In the genomic region with DNA sequence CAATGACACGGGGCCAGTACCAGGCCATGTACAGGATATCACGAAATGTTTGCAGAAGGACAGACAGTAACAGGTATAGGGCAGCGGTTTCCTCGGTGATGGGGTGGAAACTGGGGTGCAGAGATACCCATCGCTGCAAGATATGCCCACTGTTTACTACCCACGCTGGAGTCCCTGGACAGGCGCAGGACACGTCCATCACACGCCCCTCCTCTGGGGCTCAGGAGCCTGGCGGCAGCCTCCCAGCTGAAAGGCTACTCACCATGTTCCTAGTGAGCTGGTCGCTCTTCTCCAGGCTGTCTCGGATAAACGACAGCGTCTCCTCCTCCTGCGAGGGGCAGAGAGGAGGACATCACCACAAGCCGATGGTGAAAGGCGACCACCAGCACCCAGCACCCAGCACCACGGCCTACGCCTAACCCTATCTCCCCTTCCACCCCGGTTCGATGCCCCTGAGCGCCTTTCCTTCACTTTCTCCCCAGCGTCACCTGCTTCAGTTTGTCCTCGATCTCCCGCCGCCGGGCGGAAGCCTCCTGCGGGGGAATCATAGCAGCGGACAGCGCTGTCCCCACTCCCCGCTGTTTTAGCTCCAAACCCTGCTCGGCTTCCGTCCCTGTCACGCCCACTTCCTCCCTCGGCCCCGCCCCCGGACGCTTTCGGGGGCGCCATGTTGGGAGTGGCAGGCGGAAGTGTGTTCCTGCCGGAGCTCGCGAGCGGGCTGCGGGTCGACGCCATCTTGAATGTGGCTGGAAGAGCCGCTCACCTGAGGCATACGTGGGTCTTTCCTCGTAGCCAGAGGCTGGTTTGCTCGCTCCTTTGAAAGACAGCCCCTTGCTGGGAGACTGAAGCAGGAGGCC, we compare ENCODE assay signal across 8 mouse cellular contexts. TPM values are rescaled to one million over a fixed set of nuclear protein-coding genes. Genes with fewer than 3 reads are reported as not detected.
DNase-seq lines count a peak whose midpoint lies in the region; ATAC-seq lines count a peak whose summit lies in the region.

No protein-coding gene starts in this region.

- peaks cover 11% of the 10 kb centered on the region for H3K4me1 ChIP-seq in hindbrain, embryonic 16.5 days (ENCODE audit: control insufficient read depth, insufficient read depth, low read depth, low read length)

- peaks cover 12% of the 10 kb centered on the region; the same call in 1 of the 2 replicates for H3K79me2 ChIP-seq in macrophage (ENCODE audit: inconsistent target)

- H3K36me3 ChIP-seq in hindbrain, embryonic 16.5 days (ENCODE audit: control insufficient read depth, insufficient read depth, low read length), result peaks cover 29% of the 10 kb centered on the region
- H3K36me3 ChIP-seq in macrophage (ENCODE audit: inconsistent target), result peaks cover 33% of the 10 kb centered on the region

- no peaks in the 10 kb centered on the region for H3K9me3 ChIP-seq in hindbrain, embryonic 16.5 days (ENCODE audit: control insufficient read depth, low read length)

- DNase-seq in WW6 (ENCODE audit: low read depth, low spot score), result peak; percentile 91
- peak; percentile 89 to 94 for DNase-seq in cerebellum, postnatal 4 days (ENCODE audit: low spot score in 2 of 2)
- peak; percentile 93 for DNase-seq in gastrocnemius, adult 18-20 months (ENCODE audit: low spot score)
- DNase-seq in left cerebral cortex, adult 18-20 months (ENCODE audit: low spot score in 2 of 2), result peak; percentile 91 to 96
- DNase-seq in right cerebral cortex, adult 18-20 months, result peak; percentile 92
- DNase-seq in urinary bladder, postnatal 10 days (ENCODE audit: low spot score), result peak; percentile 70

- H3K4me3 ChIP-seq in hindbrain, embryonic 16.5 days (ENCODE audit: low read length), result peak overlapping the region; percentile 74
- peak overlapping the region; percentile 96 for H3K4me3 ChIP-seq in macrophage (ENCODE audit: inconsistent target)

- peak; percentile 95 for ATAC-seq in hindbrain, embryonic 16.5 days

- WGBS in hindbrain, embryonic 16.5 days, result 2% methylated on average over 53 of the region's 53 CpGs
- 3% methylated on average over 52 of the region's 53 CpGs for WGBS in macrophage (ENCODE audit: missing documents)

- peak overlapping the region; percentile 69 for H3K4me2 ChIP-seq in hindbrain, embryonic 16.5 days (ENCODE audit: low read length)

- H3K27ac ChIP-seq in hindbrain, embryonic 16.5 days (ENCODE audit: low read depth, low read length), result peak overlapping the region; percentile 57
- H3K27ac ChIP-seq in macrophage, result peak overlapping the region; percentile 43

- H3K9ac ChIP-seq in hindbrain, embryonic 16.5 days (ENCODE audit: low read depth, low read length), result peak overlapping the region; percentile 73

- no peaks in the 10 kb centered on the region for H3K27me3 ChIP-seq in hindbrain, embryonic 16.5 days (replicated peaks; ENCODE audit: control insufficient read depth, insufficient read depth, low read length)

RNA-seq across cellular contexts. Expression of gene Exoc7, which starts 0.7 kb away (rescaled TPM):
- total RNA-seq in gastrocnemius, adult 18-20 months (2021), result 10 to 100 TPM; 69.0 to 86.7 TPM
- 122 and 127 TPM in 2 replicates for polyA plus RNA-seq in hindbrain, embryonic 16.5 days (2015; fragmentation: Nextera tagmentation; extraction: Ambion mirVana)
- total RNA-seq in left cerebral cortex, adult 18-20 months (2021), result 100 to 1,000 TPM in 1 of 2 experiments, 10 to 100 TPM in 1; 91.1 to 103 TPM
- total RNA-seq in macrophage (2018; cell fraction: chromatin; rRNA removed), result 10 to 100 TPM; 12.6 to 70.2 (median 44.8) TPM
- 10 to 100 TPM; 20.7 to 33.3 (median 25.8) TPM for total RNA-seq in macrophage (2018; cell fraction: cytosol; rRNA removed)
- 10 to 100 TPM; 12.9 to 50.3 (median 24.9) TPM for total RNA-seq in macrophage (2018; cell fraction: nucleus; rRNA removed)
- 22.2 to 30.5 TPM (median 26.9 TPM) in 3 replicates for polyA plus RNA-seq in macrophage (2018)

RNA-seq across cellular contexts. Expression of gene Galr2, which starts 25.6 kb away (rescaled TPM):
- under 1 TPM in 1 of 2 experiments, not detected in 1; 0.19 TPM for total RNA-seq in gastrocnemius, adult 18-20 months (2021)
- polyA plus RNA-seq in hindbrain, embryonic 16.5 days (2015; fragmentation: Nextera tagmentation; extraction: Ambion mirVana), result 0.25 and 1.1 TPM in 2 replicates
- total RNA-seq in left cerebral cortex, adult 18-20 months (2021), result not detected
- not detected for total RNA-seq in macrophage (2018; cell fraction: chromatin; rRNA removed)
- total RNA-seq in macrophage (2018; cell fraction: cytosol; rRNA removed), result not detected
- total RNA-seq in macrophage (2018; cell fraction: nucleus; rRNA removed), result under 1 TPM in 1 of 26 experiments, not detected in 25; 0.30 TPM
- not detected in 3 replicates for polyA plus RNA-seq in macrophage (2018)

RNA-seq across cellular contexts. Expression of gene Foxj1, which starts 28.8 kb away (rescaled TPM):
- total RNA-seq in gastrocnemius, adult 18-20 months (2021), result under 1 TPM in 1 of 2 experiments, not detected in 1; 0.14 TPM
- polyA plus RNA-seq in hindbrain, embryonic 16.5 days (2015; fragmentation: Nextera tagmentation; extraction: Ambion mirVana), result 13.2 and 16.2 TPM in 2 replicates
- 1 to 10 TPM; 3.8 to 3.9 TPM for total RNA-seq in left cerebral cortex, adult 18-20 months (2021)
- under 1 TPM in 4 of 26 experiments, not detected in 22; 0.25 to 0.65 (median 0.31) TPM for total RNA-seq in macrophage (2018; cell fraction: chromatin; rRNA removed)
- total RNA-seq in macrophage (2018; cell fraction: cytosol; rRNA removed), result under 1 TPM in 11 of 26 experiments, not detected in 15; 0.03 to 0.10 (median 0.09) TPM
- total RNA-seq in macrophage (2018; cell fraction: nucleus; rRNA removed), result under 1 TPM in 8 of 26 experiments, not detected in 18; 0.21 to 0.93 (median 0.27) TPM
- not detected in 3 replicates for polyA plus RNA-seq in macrophage (2018)

RNA-seq across cellular contexts. Expression of gene Srp68, which starts 32.3 kb away (rescaled TPM):
- 10 to 100 TPM; 82.5 to 88.8 TPM for total RNA-seq in gastrocnemius, adult 18-20 months (2021)
- 61.8 and 62.4 TPM in 2 replicates for polyA plus RNA-seq in hindbrain, embryonic 16.5 days (2015; fragmentation: Nextera tagmentation; extraction: Ambion mirVana)
- total RNA-seq in left cerebral cortex, adult 18-20 months (2021), result 10 to 100 TPM; 76.5 to 78.4 TPM
- 10 to 100 TPM; 20.1 to 57.5 (median 33.2) TPM for total RNA-seq in macrophage (2018; cell fraction: chromatin; rRNA removed)
- total RNA-seq in macrophage (2018; cell fraction: cytosol; rRNA removed), result 10 to 100 TPM; 39.0 to 59.2 (median 47.4) TPM
- total RNA-seq in macrophage (2018; cell fraction: nucleus; rRNA removed), result 10 to 100 TPM; 20.1 to 37.8 (median 27.5) TPM
- 50.2 to 71.9 TPM (median 56.6 TPM) in 3 replicates for polyA plus RNA-seq in macrophage (2018)

Comparison
In these comparisons a context has a peak if more than half of its experiments do, and no peak if none do; other contexts are left out.
1. Peak in every context shown above with its lines: DNase-seq, ATAC-seq, H3K4me3 ChIP-seq and H3K27ac ChIP-seq.
2. RNA of gene Foxj1, which starts 28.8 kb away (total RNA-seq): 3.8 to 3.9 TPM in left cerebral cortex, adult 18-20 months; 0.14 TPM in gastrocnemius, adult 18-20 months; every median in the first group is over 4 times any median in the second.